Mouse (Mus musculus): ENCODE measurements around the gene Gnat1. TPM values are rescaled to one million over a fixed set of nuclear protein-coding genes. Genes with fewer than 3 reads are reported as not detected.

Gene Gnat1
- polyA plus RNA-seq, 1 experiment from 2014 or later = 5.8 TPM

DNA sequence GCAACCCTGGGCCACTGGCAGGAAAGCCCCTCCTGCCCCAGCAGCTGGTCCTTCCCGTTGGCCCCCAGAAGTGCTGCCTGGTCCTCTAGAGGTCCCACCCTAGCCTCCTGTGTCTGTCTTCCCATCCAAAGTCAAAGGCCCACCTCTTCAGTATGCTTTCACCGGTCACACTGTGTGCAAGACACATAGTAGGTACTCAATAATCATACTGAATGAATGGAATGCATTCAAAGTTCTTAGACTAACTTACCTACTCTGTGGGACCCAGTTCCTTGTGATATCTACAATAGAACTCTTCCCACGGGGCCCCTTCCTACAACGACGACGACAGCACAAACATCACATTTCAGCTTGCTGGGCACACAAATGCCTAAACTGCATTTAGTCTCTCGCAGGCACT lies 14.2 kb downstream of the Gnat1 start:
- ATAC-seq = no peak
- TF ChIP-seq CTCF (IDR thresholded peaks at IDR 0.05; ENCODE audit: low read depth) (no peak), EP300 (IDR thresholded peaks at IDR 0.05; ENCODE audit: low read depth) (no peak)
- no peak for DNase-seq
- H3K27ac ChIP-seq (ENCODE audit: low read depth) = 0 out of 2 replicates have a peak overlapping the region, but pooled peaks have one; percentile 93
- peaks cover 38% of the 10 kb centered on the region for H3K27me3 ChIP-seq (ENCODE audit: insufficient read depth, low read length)
- H3K9ac ChIP-seq (replicated peaks) = peak overlapping the region; percentile 82
- H3K4me1 ChIP-seq (ENCODE audit: insufficient read depth) = peaks cover 7% of the 10 kb centered on the region
- H3K4me2 ChIP-seq (ENCODE audit: low read depth, low read length) = peak overlapping the region; percentile 66
- 56% methylated on average over 7 of the region's 7 CpGs for WGBS (ENCODE audit: insufficient replicate concordance)
- no peaks in the 10 kb centered on the region for H3K9me3 ChIP-seq (ENCODE audit: low read length)
- H3K36me3 ChIP-seq (replicated peaks; ENCODE audit: insufficient read depth, low read length) = no peaks in the 10 kb centered on the region
- peak overlapping the region; percentile 60 for H3K4me3 ChIP-seq (ENCODE audit: low read depth, low read length)

DNA sequence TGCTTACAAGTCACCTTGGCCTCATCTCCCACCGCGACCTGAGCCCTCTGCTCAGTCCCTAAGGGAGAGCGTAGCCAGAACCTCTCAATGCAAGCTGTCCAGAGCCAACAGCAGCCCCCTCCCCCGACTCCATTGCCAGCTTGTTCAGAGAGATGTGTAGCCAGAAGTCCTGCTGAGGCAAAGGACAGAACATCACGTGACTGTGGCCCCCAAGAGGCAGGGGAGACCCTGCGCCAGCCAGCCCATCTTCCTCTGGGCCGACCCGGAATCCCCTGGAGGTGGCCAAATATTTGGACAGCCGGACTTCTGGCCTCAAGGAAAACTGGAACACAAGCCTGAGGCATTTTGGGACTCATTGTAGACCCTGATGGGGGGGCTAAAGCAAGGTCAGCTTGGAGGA lies 16.0 kb downstream of the Gnat1 start:
- no peak for DNase-seq
- WGBS (ENCODE audit: insufficient replicate concordance) = 73% methylated on average over 9 of the region's 9 CpGs
- peaks cover 31% of the 10 kb centered on the region for H3K27me3 ChIP-seq (ENCODE audit: insufficient read depth, low read length)
- no peaks in the 10 kb centered on the region for H3K9me3 ChIP-seq (ENCODE audit: low read length)
- H3K4me2 ChIP-seq (ENCODE audit: low read depth, low read length) = peak overlapping the region; percentile 61
- ATAC-seq = no peak
- peaks cover 7% of the 10 kb centered on the region for H3K4me1 ChIP-seq (ENCODE audit: insufficient read depth)
- H3K4me3 ChIP-seq (ENCODE audit: low read depth, low read length) = peak overlapping the region; percentile 34; the same call in 1 of the 2 replicates
- H3K27ac ChIP-seq (ENCODE audit: low read depth) = no peak overlapping the region
- H3K36me3 ChIP-seq (replicated peaks; ENCODE audit: insufficient read depth, low read length) = no peaks in the 10 kb centered on the region
- TF ChIP-seq EP300 (IDR thresholded peaks at IDR 0.05; ENCODE audit: low read depth) (no peak), CTCF (IDR thresholded peaks at IDR 0.05; ENCODE audit: low read depth) (no peak)
- peak overlapping the region; percentile 35 for H3K9ac ChIP-seq (replicated peaks)

DNA sequence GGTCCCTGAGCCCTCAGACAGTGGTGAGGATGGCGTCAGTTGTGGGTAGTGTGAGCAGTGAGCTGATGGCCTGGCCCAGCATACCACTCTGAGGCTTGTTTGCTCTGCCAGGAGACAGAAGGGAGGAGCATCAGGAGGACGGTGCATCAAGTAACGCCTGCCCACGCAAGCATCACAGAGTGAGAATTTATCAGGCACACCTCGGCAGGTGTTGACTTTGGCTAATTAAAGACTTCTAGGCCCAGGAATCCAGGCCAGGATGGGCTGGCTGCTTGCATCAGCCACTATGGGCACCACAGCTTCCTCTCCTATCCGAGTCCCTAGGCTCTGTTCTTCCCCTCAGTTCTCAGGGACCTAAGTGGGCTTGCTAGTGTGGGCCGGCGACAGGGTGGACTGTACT lies 17.2 kb downstream of the Gnat1 start:
- no peak overlapping the region for H3K27ac ChIP-seq (ENCODE audit: low read depth)
- no peaks in the 10 kb centered on the region for H3K9me3 ChIP-seq (ENCODE audit: low read length)
- peaks cover 19% of the 10 kb centered on the region for H3K27me3 ChIP-seq (ENCODE audit: insufficient read depth, low read length)
- TF ChIP-seq CTCF (IDR thresholded peaks at IDR 0.05; ENCODE audit: low read depth) (no peak), EP300 (IDR thresholded peaks at IDR 0.05; ENCODE audit: low read depth) (no peak)
- H3K4me3 ChIP-seq (ENCODE audit: low read depth, low read length) = no peak overlapping the region
- peak overlapping the region; percentile 61; the same call in 1 of the 2 replicates for H3K4me2 ChIP-seq (ENCODE audit: low read depth, low read length)
- 74% methylated on average over 8 of the region's 8 CpGs for WGBS (ENCODE audit: insufficient replicate concordance)
- H3K36me3 ChIP-seq (replicated peaks; ENCODE audit: insufficient read depth, low read length) = 0 out of 2 replicates have a peak, but pooled peaks cover 3% of the 10 kb centered on the region
- peaks cover 5% of the 10 kb centered on the region for H3K4me1 ChIP-seq (ENCODE audit: insufficient read depth)
- ATAC-seq = no peak
- no peak for DNase-seq
- H3K9ac ChIP-seq (replicated peaks) = no peak overlapping the region; the same call in 1 of the 2 replicates

DNA sequence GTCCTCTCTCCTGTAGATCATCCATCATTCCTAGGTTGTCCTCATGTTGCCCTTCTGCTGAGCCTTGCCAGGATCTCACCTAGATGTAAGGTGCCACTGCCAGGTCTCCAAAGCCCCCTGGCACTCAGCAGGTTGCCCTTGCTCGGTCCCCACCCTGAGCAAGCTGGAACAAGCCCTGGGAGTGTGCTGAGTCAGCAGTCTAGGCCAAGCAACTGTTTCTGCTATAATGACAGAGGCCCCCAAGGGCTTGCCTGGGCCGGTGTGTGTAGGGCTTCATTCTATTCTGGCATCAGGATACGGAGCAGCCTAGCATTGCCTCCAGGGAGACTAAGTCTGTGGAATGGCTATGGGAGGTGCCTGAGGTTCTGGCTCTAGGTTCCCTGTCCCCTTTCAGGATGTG lies 18.7 kb downstream of the Gnat1 start:
- Histone ChIP-seq H3K27ac (ENCODE audit: low read depth) (no peak overlapping the region), H3K9ac (replicated peaks) (no peak overlapping the region), H3K4me2 (ENCODE audit: low read depth, low read length) (no peak overlapping the region), H3K4me3 (ENCODE audit: low read depth, low read length) (no peak overlapping the region), H3K4me1 (ENCODE audit: insufficient read depth) (peaks cover 5% of the 10 kb centered on the region), H3K27me3 (ENCODE audit: insufficient read depth, low read length) (peaks cover 4% of the 10 kb centered on the region), H3K36me3 (replicated peaks; ENCODE audit: insufficient read depth, low read length) (peaks cover 12% of the 10 kb centered on the region), H3K9me3 (ENCODE audit: low read length) (no peaks in the 10 kb centered on the region)
- 67% methylated on average over 3 of the region's 3 CpGs for WGBS (ENCODE audit: insufficient replicate concordance)
- TF ChIP-seq EP300 (IDR thresholded peaks at IDR 0.05; ENCODE audit: low read depth) (no peak), CTCF (IDR thresholded peaks at IDR 0.05; ENCODE audit: low read depth) (no peak)
- DNase-seq (no peak), ATAC-seq (no peak)

DNA sequence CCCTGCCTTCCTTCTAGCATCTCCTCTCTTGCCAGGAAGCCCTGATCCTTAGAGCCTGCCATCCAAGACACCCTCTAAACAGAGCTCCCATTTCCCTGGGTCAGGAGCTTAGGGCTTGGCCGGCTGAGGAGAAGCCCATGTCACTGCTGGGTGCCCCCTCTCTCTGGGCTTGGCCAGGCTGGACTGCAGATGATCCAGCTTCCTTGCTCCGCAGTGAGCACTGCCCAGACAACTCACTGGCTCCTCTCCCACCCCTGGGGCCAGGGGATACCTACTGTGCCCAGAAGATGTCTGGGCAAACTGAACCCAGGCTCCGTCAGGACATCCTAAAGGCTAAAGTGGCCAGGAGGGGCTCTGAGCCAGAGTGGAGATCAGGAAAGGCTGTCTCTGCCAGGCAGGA lies 19.6 kb downstream of the Gnat1 start:
- Histone ChIP-seq H3K9me3 (ENCODE audit: low read length) (no peaks in the 10 kb centered on the region), H3K27ac (ENCODE audit: low read depth) (no peak overlapping the region), H3K36me3 (replicated peaks; ENCODE audit: insufficient read depth, low read length) (peaks cover 16% of the 10 kb centered on the region), H3K4me2 (ENCODE audit: low read depth, low read length) (no peak overlapping the region), H3K9ac (replicated peaks) (no peak overlapping the region), H3K27me3 (ENCODE audit: insufficient read depth, low read length) (no peaks in the 10 kb centered on the region), H3K4me1 (ENCODE audit: insufficient read depth) (peaks cover 5% of the 10 kb centered on the region), H3K4me3 (ENCODE audit: low read depth, low read length) (no peak overlapping the region)
- 77% methylated on average over 3 of the region's 3 CpGs for WGBS (ENCODE audit: insufficient replicate concordance)
- ATAC-seq (no peak), DNase-seq (no peak)
- TF ChIP-seq CTCF (IDR thresholded peaks at IDR 0.05; ENCODE audit: low read depth) (no peak), EP300 (IDR thresholded peaks at IDR 0.05; ENCODE audit: low read depth) (no peak)

- H3K4me2 ChIP-seq (ENCODE audit: low read depth, low read length) = no peak overlapping the region
- peaks cover 5% of the 10 kb centered on the region for H3K4me1 ChIP-seq (ENCODE audit: insufficient read depth)
- peaks cover 16% of the 10 kb centered on the region for H3K36me3 ChIP-seq (replicated peaks; ENCODE audit: insufficient read depth, low read length)
- ATAC-seq (no peak), DNase-seq (no peak)
- H3K9ac ChIP-seq (replicated peaks) = no peak overlapping the region
- no peak overlapping the region for H3K4me3 ChIP-seq (ENCODE audit: low read depth, low read length)
- WGBS (ENCODE audit: insufficient replicate concordance) = 76% methylated on average over 10 of the region's 10 CpGs
- no peak overlapping the region; the same call in 1 of the 2 replicates for H3K27ac ChIP-seq (ENCODE audit: low read depth)
- no peaks in the 10 kb centered on the region for H3K27me3 ChIP-seq (ENCODE audit: insufficient read depth, low read length)
- no peak for TF ChIP-seq CTCF (IDR thresholded peaks at IDR 0.05; ENCODE audit: low read depth)
- TF ChIP-seq EP300 (IDR thresholded peaks at IDR 0.05; ENCODE audit: low read depth) = no peak
- H3K9me3 ChIP-seq (ENCODE audit: low read length) = no peaks in the 10 kb centered on the region
Measured at GRCm38 (mm10) chr9:107659551-107659950, 20.0 kb downstream of the Gnat1 start.

- Histone ChIP-seq H3K27ac (ENCODE audit: low read depth) (no peak overlapping the region), H3K9ac (replicated peaks) (no peak overlapping the region), H3K4me2 (ENCODE audit: low read depth, low read length) (no peak overlapping the region), H3K9me3 (ENCODE audit: low read length) (no peaks in the 10 kb centered on the region), H3K36me3 (replicated peaks; ENCODE audit: insufficient read depth, low read length) (peaks cover 16% of the 10 kb centered on the region), H3K4me3 (ENCODE audit: low read depth, low read length) (no peak overlapping the region), H3K4me1 (ENCODE audit: insufficient read depth) (peaks cover 5% of the 10 kb centered on the region), H3K27me3 (ENCODE audit: insufficient read depth, low read length) (no peaks in the 10 kb centered on the region)
- 75% methylated on average over 6 of the region's 6 CpGs for WGBS (ENCODE audit: insufficient replicate concordance)
- TF ChIP-seq CTCF (IDR thresholded peaks at IDR 0.05; ENCODE audit: low read depth) (no peak), EP300 (IDR thresholded peaks at IDR 0.05; ENCODE audit: low read depth) (no peak)
- no peak for ATAC-seq
- no peak for DNase-seq
Measured at GRCm38 (mm10) chr9:107658096-107658495, 21.4 kb downstream of the Gnat1 start.

Data from liver, postnatal 0 days (tissue).